Mouse (Mus musculus) forebrain, embryonic 12.5 days (tissue): ENCODE results near the gene Hs1bp3. TPM values are rescaled to one million over a fixed set of nuclear protein-coding genes. Genes with fewer than 3 reads are reported as not detected.

Source experiments
- ATAC-seq: fragments of 200-750 bp; cut with Nextera tagmentation; 2 replicates; pipeline ENCODE4 v1.8.0; 2017; ENCODE audit warnings: moderate TSS enrichment; ENCODE audit not compliant: low FRiP score
- H3K27ac ChIP-seq: fragments of 300-500 bp; sonication (generic); 2 replicates; pipeline ENCODE4 v1.5.1; 2016; ENCODE audit warnings: mild to moderate bottlenecking
- H3K27me3 ChIP-seq: fragments of 300-500 bp; sonication (generic); 2 replicates; pipeline ENCODE4 v1.6.1; 2016; ENCODE audit warnings: mild to moderate bottlenecking
- H3K36me3 ChIP-seq: fragments of 300-500 bp; sonication (generic); replicated peaks from 2 replicates; pipeline ENCODE4 v1.6.1; 2016; ENCODE audit warnings: mild to moderate bottlenecking
- H3K4me1 ChIP-seq: fragments of 300-500 bp; sonication (generic); 2 replicates; pipeline ENCODE4 v1.6.1; 2016
- H3K4me2 ChIP-seq: fragments of 300-500 bp; sonication (generic); 2 replicates; pipeline ENCODE4 v1.6.1; 2016; ENCODE audit warnings: mild to moderate bottlenecking, moderate library complexity
- H3K4me3 ChIP-seq: fragments of 300-500 bp; sonication (generic); replicated peaks from 2 replicates; pipeline ENCODE4 v1.5.1; 2016; ENCODE audit warnings: mild to moderate bottlenecking
- H3K9ac ChIP-seq: fragments of 300-500 bp; sonication (generic); 2 replicates; pipeline ENCODE4 v1.6.1; 2016; ENCODE audit warnings: mild to moderate bottlenecking
- H3K9me3 ChIP-seq: fragments of 300-500 bp; sonication (generic); 2 replicates; pipeline ENCODE4 v1.6.1; 2016
- WGBS: fragments of 180-500 bp; shearing (Covaris S2); methylation state at CpG from one replicate; pipeline ENCODE4 v1.1.7; 2016; 5-methylcytosine and 5-hydroxymethylcytosine counted together
- polyA plus RNA-seq: library from polyadenylated mRNA; unstranded; fragments of >200 nt; fragmentation: Nextera tagmentation; extraction: Ambion mirVana; gene quantifications from 2 replicates; pipeline ENCODE4 v1.2.1, GENCODE M21; 2016

Hs1bp3 gene
- polyA plus RNA-seq, 1 experiment from 2014 or later, result 11.5 TPM

DNA sequence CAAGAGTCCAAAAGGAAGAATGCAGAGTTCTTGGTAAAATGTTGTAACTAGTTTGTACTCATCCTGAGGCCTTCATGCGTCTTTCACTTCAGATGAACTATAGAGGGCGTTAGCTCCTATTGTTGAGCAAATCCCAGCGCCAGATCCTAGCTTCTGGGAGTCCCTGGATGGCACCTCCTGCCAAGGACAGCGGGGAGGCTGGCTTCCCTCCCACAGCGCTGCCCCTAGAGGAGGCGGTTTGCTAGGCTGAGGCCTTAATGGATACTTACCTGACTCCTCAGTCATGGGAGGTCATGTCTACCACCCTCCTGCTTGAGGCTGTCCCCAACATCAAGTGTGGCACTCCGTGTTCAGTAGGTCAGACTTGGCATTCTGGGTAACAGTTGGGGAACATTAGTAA, 16.0 kb downstream of the Hs1bp3 start:
- no peaks in the 10 kb centered on the region for H3K27me3 ChIP-seq
- no peak overlapping the region for H3K4me3 ChIP-seq
- no peak overlapping the region for H3K9ac ChIP-seq
- peaks cover 1% of the 10 kb centered on the region; the same call in 1 of the 2 replicates for H3K36me3 ChIP-seq
- H3K4me1 ChIP-seq, result peaks cover 21% of the 10 kb centered on the region
- ATAC-seq, result no peak
- no peaks in the 10 kb centered on the region for H3K9me3 ChIP-seq
- 91% methylated on average over 7 of the region's 7 CpGs for WGBS
- no peak overlapping the region for H3K27ac ChIP-seq
- no peak overlapping the region for H3K4me2 ChIP-seq

- Histone ChIP-seq H3K4me2 (no peak overlapping the region), H3K36me3 (peaks cover 10% of the 10 kb centered on the region), H3K9me3 (no peaks in the 10 kb centered on the region), H3K9ac (no peak overlapping the region), H3K4me1 (peaks cover 21% of the 10 kb centered on the region), H3K4me3 (no peak overlapping the region), H3K27ac (0 out of 2 replicates have a peak overlapping the region, but pooled peaks have one; percentile 25), H3K27me3 (no peaks in the 10 kb centered on the region)
- 73% methylated on average over 14 of the region's 14 CpGs for whole genome bisulfite sequencing
- ATAC-seq, result no peak
These were observed 18.4 kb downstream of the Hs1bp3 start for GRCm38 (mm10) chr12:8331489-8332173.

- Histone ChIP-seq H3K4me3 (no peak overlapping the region), H3K4me1 (peaks cover 18% of the 10 kb centered on the region), H3K36me3 (peaks cover 16% of the 10 kb centered on the region), H3K9ac (no peak overlapping the region), H3K4me2 (no peak overlapping the region), H3K9me3 (no peaks in the 10 kb centered on the region), H3K27ac (no peak overlapping the region), H3K27me3 (no peaks in the 10 kb centered on the region)
- ATAC-seq, result no peak
- WGBS, result 60% methylated on average over 5 of the region's 5 CpGs
These were observed 18.9 kb downstream of the Hs1bp3 start for GRCm38 (mm10) chr12:8332174-8332542.

GRCm38 (mm10) chr12:8333617-8334016, 20.4 kb downstream of the Hs1bp3 start:
- Histone ChIP-seq H3K36me3 (peaks cover 26% of the 10 kb centered on the region), H3K4me3 (no peak overlapping the region), H3K27me3 (no peaks in the 10 kb centered on the region), H3K27ac (no peak overlapping the region), H3K9ac (no peak overlapping the region), H3K4me1 (peaks cover 16% of the 10 kb centered on the region), H3K9me3 (no peaks in the 10 kb centered on the region), H3K4me2 (no peak overlapping the region)
- no peak for ATAC-seq
- WGBS, result 90% methylated on average over 8 of the region's 8 CpGs

DNA sequence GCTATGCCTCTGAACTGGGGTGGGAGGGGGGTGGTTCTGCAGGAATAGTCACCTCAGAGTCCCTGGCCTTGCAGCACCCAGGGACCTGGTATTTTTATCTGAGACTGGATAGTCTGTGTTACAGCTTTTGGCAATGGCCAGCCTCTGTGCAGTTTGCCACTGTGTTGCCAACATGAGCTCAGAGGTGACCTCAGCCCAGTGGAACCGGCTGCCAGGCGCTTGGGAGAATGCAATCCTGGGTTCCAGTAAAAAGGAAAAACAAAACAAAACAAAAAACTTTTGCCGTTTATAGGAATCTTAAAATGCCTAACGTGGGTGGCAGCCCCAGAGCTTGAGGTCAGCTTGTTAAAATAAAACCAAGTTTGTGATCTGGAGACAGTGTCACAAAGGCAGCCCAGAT, 21.0 kb downstream of the Hs1bp3 start:
- H3K9ac ChIP-seq, result no peak overlapping the region
- H3K9me3 ChIP-seq, result no peaks in the 10 kb centered on the region
- no peaks in the 10 kb centered on the region for H3K27me3 ChIP-seq
- ATAC-seq, result no peak
- WGBS, result 91% methylated on average over 4 of the region's 4 CpGs
- no peak overlapping the region for H3K4me3 ChIP-seq
- no peak overlapping the region for H3K27ac ChIP-seq
- H3K4me2 ChIP-seq, result no peak overlapping the region
- H3K36me3 ChIP-seq, result peaks cover 26% of the 10 kb centered on the region
- peaks cover 22% of the 10 kb centered on the region for H3K4me1 ChIP-seq

GRCm38 (mm10) chr12:8335503-8335902, 22.3 kb downstream of the Hs1bp3 start:
- Histone ChIP-seq H3K4me2 (no peak overlapping the region), H3K9me3 (no peaks in the 10 kb centered on the region), H3K9ac (no peak overlapping the region), H3K36me3 (peaks cover 26% of the 10 kb centered on the region), H3K27me3 (no peaks in the 10 kb centered on the region), H3K4me1 (peaks cover 34% of the 10 kb centered on the region), H3K4me3 (no peak overlapping the region), H3K27ac (no peak overlapping the region)
- 95% methylated on average over 2 of the region's 2 CpGs for WGBS
- ATAC-seq, result no peak

GRCm38 (mm10) chr12:8336601-8337285, 23.5 kb downstream of the Hs1bp3 start:
- H3K4me3 ChIP-seq, result no peak overlapping the region
- no peaks in the 10 kb centered on the region for H3K9me3 ChIP-seq
- 92% methylated on average over 10 of the region's 10 CpGs for WGBS
- no peak for ATAC-seq
- peaks cover 26% of the 10 kb centered on the region for H3K36me3 ChIP-seq
- no peak overlapping the region for H3K27ac ChIP-seq
- H3K27me3 ChIP-seq, result no peaks in the 10 kb centered on the region
- H3K9ac ChIP-seq, result no peak overlapping the region
- no peak overlapping the region for H3K4me2 ChIP-seq
- H3K4me1 ChIP-seq, result peaks cover 31% of the 10 kb centered on the region

GRCm38 (mm10) chr12:8337286-8338060, 24.2 kb downstream of the Hs1bp3 start:
- WGBS, result 86% methylated on average over 12 of the region's 12 CpGs
- H3K27ac ChIP-seq, result no peak overlapping the region
- ATAC-seq, result no peak

GRCm38 (mm10) chr12:8338491-8338890, 25.3 kb downstream of the Hs1bp3 start:
- H3K27ac ChIP-seq, result peak overlapping the region; percentile 53; the same call in 1 of the 2 replicates
- H3K27me3 ChIP-seq, result no peaks in the 10 kb centered on the region
- peaks cover 35% of the 10 kb centered on the region for H3K36me3 ChIP-seq
- no peak overlapping the region for H3K4me2 ChIP-seq
- no peak overlapping the region for H3K9ac ChIP-seq
- peaks cover 25% of the 10 kb centered on the region for H3K4me1 ChIP-seq
- ATAC-seq, result peak; percentile 24; the same call in 1 of the 2 replicates
- H3K9me3 ChIP-seq, result no peaks in the 10 kb centered on the region
- WGBS, result 50% methylated on average over 4 of the region's 4 CpGs
- no peak overlapping the region for H3K4me3 ChIP-seq

More at GRCm38 (mm10) chr12:8337286-8338060, 24.2 kb downstream of the Hs1bp3 start:
- peaks cover 33% of the 10 kb centered on the region for H3K36me3 ChIP-seq
- H3K4me1 ChIP-seq, result peaks cover 25% of the 10 kb centered on the region
- H3K27me3 ChIP-seq, result no peaks in the 10 kb centered on the region
- H3K9ac ChIP-seq, result 0 out of 2 replicates have a peak overlapping the region, but pooled peaks have one; percentile 12
- H3K4me2 ChIP-seq, result no peak overlapping the region
- H3K4me3 ChIP-seq, result no peak overlapping the region
- no peaks in the 10 kb centered on the region for H3K9me3 ChIP-seq

- no peaks in the 10 kb centered on the region for H3K9me3 ChIP-seq
- ATAC-seq, result peak; percentile 18; the same call in 1 of the 2 replicates
- H3K9ac ChIP-seq, result no peak overlapping the region
- no peak overlapping the region for H3K4me2 ChIP-seq
- H3K4me3 ChIP-seq, result no peak overlapping the region
- WGBS, result 64% methylated on average over 8 of the region's 8 CpGs
- no peaks in the 10 kb centered on the region for H3K27me3 ChIP-seq
- peaks cover 35% of the 10 kb centered on the region for H3K36me3 ChIP-seq
- peak overlapping the region; percentile 53; the same call in 1 of the 2 replicates for H3K27ac ChIP-seq
- peaks cover 25% of the 10 kb centered on the region for H3K4me1 ChIP-seq
These were observed 25.7 kb downstream of the Hs1bp3 start for GRCm38 (mm10) chr12:8338918-8339317.

DNA sequence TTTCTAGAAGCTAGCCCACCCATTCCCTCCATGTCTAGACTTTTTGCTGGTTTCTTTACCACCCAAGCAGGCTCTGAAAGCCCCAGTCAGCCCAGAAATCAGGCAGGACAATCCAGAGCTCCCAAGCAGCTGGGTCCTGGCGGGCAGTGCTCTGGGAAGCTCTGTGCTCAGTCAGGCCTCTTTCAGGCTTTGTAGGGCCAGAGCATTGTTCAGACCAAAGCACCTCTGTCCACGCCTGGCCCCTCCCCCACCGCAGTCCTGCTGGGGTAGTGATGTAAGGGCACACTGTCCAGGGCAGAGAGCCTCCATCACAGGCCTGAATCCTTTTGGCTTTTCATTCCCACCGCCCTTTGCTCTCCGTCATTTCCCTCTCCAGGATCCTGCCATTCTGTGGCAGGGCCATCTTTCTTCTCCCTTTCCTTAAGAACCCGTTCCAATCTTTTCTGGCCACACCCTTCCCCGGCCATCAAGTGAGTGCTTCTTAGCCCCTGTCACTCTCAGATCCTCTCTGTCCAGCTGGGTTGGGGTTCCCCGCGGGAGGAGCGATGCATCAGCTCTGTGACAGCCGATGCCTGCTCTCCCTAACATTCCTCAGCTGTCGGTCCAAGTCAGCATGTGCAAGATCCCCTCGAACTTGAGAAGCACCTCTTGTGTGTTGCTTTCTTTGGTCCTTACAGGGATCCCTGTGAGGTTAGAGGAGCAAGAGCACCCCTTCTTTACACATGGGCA, 26.5 kb downstream of the Hs1bp3 start:
- no peaks in the 10 kb centered on the region for H3K27me3 ChIP-seq
- ATAC-seq, result peak; percentile 75
- H3K9ac ChIP-seq, result no peak overlapping the region; the same call in none of the 2 replicates
- no peaks in the 10 kb centered on the region for H3K9me3 ChIP-seq
- no peak overlapping the region for H3K4me2 ChIP-seq
- WGBS, result 23% methylated on average over 13 of the region's 13 CpGs
- peaks cover 35% of the 10 kb centered on the region for H3K36me3 ChIP-seq
- H3K4me3 ChIP-seq, result no peak overlapping the region
- H3K27ac ChIP-seq, result 0 out of 2 replicates have a peak overlapping the region, but pooled peaks have one; percentile 53
- peaks cover 25% of the 10 kb centered on the region for H3K4me1 ChIP-seq
